Mouse (Mus musculus) MEL (cell line): ENCODE data around the gene Nup35. TPM values are rescaled to one million over a fixed set of nuclear protein-coding genes. Genes with fewer than 3 reads are reported as not detected.

Experiments used
- DNase-seq: peaks from one replicate; pipeline ENCODE4 v3.0.0; 2011; ENCODE audit warnings: low read depth, low spot score
- H3K27ac ChIP-seq: 2 replicates; pipeline ENCODE4 v1.5.1; 2012; ENCODE audit warnings: low read depth, mild to moderate bottlenecking, control low read depth, low read length, moderate library complexity; ENCODE audit not compliant: control insufficient read depth
- H3K27me3 ChIP-seq, 2 experiments: fragments of 150-350 bp in 1 of 2; sonication (generic) in 1 of 2; 2 replicates each; pipeline ENCODE4 v1.6.1; 2012; ENCODE audit warnings: low read length in 2 of 2, mild to moderate bottlenecking in 2 of 2, improper control_type of control experiment in 1 of 2, moderate library complexity in 1 of 2; ENCODE audit not compliant: insufficient read depth in 2 of 2, control insufficient read depth in 1 of 2
- H3K36me3 ChIP-seq, 2 experiments: 2 replicates each; pipeline ENCODE4 v1.6.1; 2012 to 2014; ENCODE audit warnings: low read length in 2 of 2, improper control_type of control experiment in 1 of 2, inconsistent platforms in 1 of 2, mild to moderate bottlenecking in 1 of 2; ENCODE audit not compliant: insufficient read depth in 2 of 2, control insufficient read depth in 1 of 2
- H3K4me1 ChIP-seq, 2 experiments: fragments of 150-350 bp in 1 of 2; sonication (generic) in 1 of 2; 2 replicates each; pipeline ENCODE4 v1.6.1; 2012; ENCODE audit warnings: low read length in 2 of 2, improper control_type of control experiment in 1 of 2, mild to moderate bottlenecking in 1 of 2; ENCODE audit not compliant: insufficient read depth in 2 of 2, control insufficient read depth in 1 of 2
- H3K4me3 ChIP-seq, 2 experiments: fragments of 150-350 bp in 1 of 2; sonication (generic) in 1 of 2; 2 replicates each; pipeline ENCODE4 v1.5.1; 2012; ENCODE audit warnings: low read depth in 2 of 2, low read length in 2 of 2, mild to moderate bottlenecking in 2 of 2, moderate library complexity in 2 of 2, control low read depth in 1 of 2, improper control_type of control experiment in 1 of 2; ENCODE audit not compliant: control insufficient read depth in 1 of 2, insufficient read depth in 1 of 2
- H3K79me2 ChIP-seq: 2 replicates; pipeline ENCODE4 v1.6.1; 2012; ENCODE audit warnings: mild to moderate bottlenecking, low read length, moderate library complexity; ENCODE audit not compliant: control insufficient read depth, poor library complexity, insufficient read depth
- H3K9ac ChIP-seq: 2 replicates; pipeline ENCODE4 v1.6.1; 2012; ENCODE audit warnings: low read depth, mild to moderate bottlenecking, control low read depth, low read length, moderate library complexity; ENCODE audit not compliant: control insufficient read depth, poor library complexity, severe bottlenecking
- H3K9me3 ChIP-seq: fragments of 150-350 bp; sonication (generic); replicated peaks from 2 replicates; pipeline ENCODE4 v1.6.1; 2012; ENCODE audit warnings: mild to moderate bottlenecking, low read length, improper control_type of control experiment, moderate library complexity; ENCODE audit not compliant: insufficient read depth
- E2F4 ChIP-seq: IDR thresholded peaks from 2 replicates; pipeline ENCODE4 v1.6.1; 2011; ENCODE audit warnings: low read depth, low read length, improper control_type of control experiment, borderline replicate concordance
- ELF1 ChIP-seq: IDR thresholded peaks from 2 replicates; pipeline ENCODE4 v1.6.1; 2014; ENCODE audit warnings: low read depth, mild to moderate bottlenecking, inconsistent platforms, low read length, improper control_type of control experiment, moderate library complexity
- EP300 ChIP-seq, 2 experiments: IDR thresholded peaks; 2 replicates each; pipeline ENCODE4 v1.6.1; 2011; ENCODE audit warnings: improper control_type of control experiment in 2 of 2, low read length in 2 of 2, low read depth in 1 of 2, mild to moderate bottlenecking in 1 of 2
- HCFC1 ChIP-seq: IDR thresholded peaks from 2 replicates; pipeline ENCODE4 v1.6.1; 2012; ENCODE audit warnings: low read depth, mild to moderate bottlenecking, inconsistent platforms, low read length, improper control_type of control experiment, moderate library complexity
- JUND ChIP-seq: IDR thresholded peaks from 2 replicates; pipeline ENCODE4 v1.6.1; 2011; ENCODE audit warnings: low read depth, mild to moderate bottlenecking, improper control_type of control experiment, low read length
- KAT2A ChIP-seq: conservative IDR thresholded peaks from 2 replicates; pipeline ENCODE4 v1.6.1; 2012; ENCODE audit warnings: low read depth, low read length, improper control_type of control experiment, inconsistent platforms
- MAFK ChIP-seq: IDR thresholded peaks from 2 replicates; pipeline ENCODE4 v1.6.1; 2011; ENCODE audit warnings: low read depth, mild to moderate bottlenecking, low read length, improper control_type of control experiment, borderline replicate concordance
- MEF2A ChIP-seq: IDR thresholded peaks from 2 replicates; pipeline ENCODE4 v1.6.1; 2014; ENCODE audit warnings: low read depth, mild to moderate bottlenecking, inconsistent platforms, low read length, improper control_type of control experiment; ENCODE audit not compliant: poor library complexity, insufficient replicate concordance, severe bottlenecking; ENCODE audit errors: extremely low read depth
- MYB ChIP-seq: IDR thresholded peaks from 2 replicates; pipeline ENCODE4 v1.6.1; 2011; ENCODE audit warnings: mild to moderate bottlenecking, low read depth, low read length, improper control_type of control experiment
- NRF1 ChIP-seq: IDR thresholded peaks from 2 replicates; pipeline ENCODE4 v1.6.1; 2014; ENCODE audit warnings: low read depth, mild to moderate bottlenecking, inconsistent platforms, low read length, improper control_type of control experiment, moderate library complexity; ENCODE audit not compliant: poor library complexity, insufficient read depth, severe bottlenecking
- POLR2A ChIP-seq, 2 experiments: IDR thresholded peaks; 2 replicates each; pipeline ENCODE4 v1.6.1; 2011 to 2012; ENCODE audit warnings: low read length in 2 of 2, mild to moderate bottlenecking in 2 of 2, control low read depth in 1 of 2, improper control_type of control experiment in 1 of 2, low read depth in 1 of 2, moderate library complexity in 1 of 2; ENCODE audit not compliant: control insufficient read depth in 1 of 2, insufficient read depth in 1 of 2, poor library complexity in 1 of 2
- POLR2AphosphoS2 ChIP-seq: IDR thresholded peaks from 2 replicates; pipeline ENCODE4 v1.6.1; 2011; ENCODE audit warnings: low read length, improper control_type of control experiment
- RCOR1 ChIP-seq: IDR thresholded peaks from 2 replicates; pipeline ENCODE4 v1.6.1; 2012; ENCODE audit warnings: low read depth, mild to moderate bottlenecking, inconsistent platforms, low read length, improper control_type of control experiment
- UBTF ChIP-seq: IDR thresholded peaks from 2 replicates; pipeline ENCODE4 v1.6.1; 2012; ENCODE audit warnings: low read depth, mild to moderate bottlenecking, inconsistent platforms, low read length, improper control_type of control experiment, moderate library complexity, borderline replicate concordance; ENCODE audit not compliant: insufficient read depth
- polyA plus RNA-seq, 2 experiments: library from polyadenylated mRNA; stranded (reverse) in 1 of 2; unstranded in 1 of 2; fragments of >175 nt in 1 of 2; fragments of >200 nt in 1 of 2; gene quantifications; 2 replicates each; pipeline versions ENCODE4 v1.2.1 to v1.2.4; 2012; ENCODE audit warnings: low replicate concordance in 2 of 2, low read depth in 1 of 2; ENCODE audit not compliant: insufficient read length in 2 of 2, insufficient read depth in 1 of 2, missing spikeins in 1 of 2
- total RNA-seq: library from RNA; depleted of rRNA; stranded (reverse); fragments of 300-350 nt; gene quantifications from 2 replicates; pipeline ENCODE4 v1.2.3, GENCODE M21; 2012

Gene Nup35
- total and polyA plus RNA-seq, 3 experiments = 36.1 to 51.5 TPM; not detected in 1

- Histone ChIP-seq H3K27me3 (no peaks in the 10 kb centered on the region), H3K9me3 (no peaks in the 10 kb centered on the region), H3K36me3 (no peaks in the 10 kb centered on the region), H3K9ac (no peak overlapping the region), H3K79me2 (no peaks in the 10 kb centered on the region), H3K4me3 (no peak overlapping the region), H3K27ac (no peak overlapping the region)
- DNase-seq = no peak
- TF ChIP-seq POLR2AphosphoS2 (no peak), MYB (no peak), MEF2A (no peak), MAFK (no peak)
- TF ChIP-seq, all 39 proteins: peak for 0
- H3K4me1 ChIP-seq = no peaks in the 10 kb centered on the region
These were observed 13.1 kb upstream of the Nup35 start for GRCm38 (mm10) chr2:80603771-80604426.

- Histone ChIP-seq H3K4me1 (peaks cover 0 to 2% of the 10 kb centered on the region in 2 experiments; a peak in 2 of 4 replicates), H3K27ac (no peak overlapping the region)
- TF ChIP-seq E2F4 (no peak), MYB (no peak), ELF1 (no peak), NRF1 (no peak)
- TF ChIP-seq, all 39 proteins: peak for 0
- no peak for DNase-seq
- Histone ChIP-seq H3K79me2 (peaks cover 3% of the 10 kb centered on the region; the same call in 1 of the 2 replicates), H3K27me3 (no peaks in the 10 kb centered on the region; a peak in 1 of 4 replicates), H3K4me3 (no peak overlapping the region), H3K36me3 (peaks cover 0 to 8% of the 10 kb centered on the region in 2 experiments; a peak in 2 of 4 replicates), H3K9me3 (no peaks in the 10 kb centered on the region), H3K9ac (no peak overlapping the region)
These were observed 4.8 kb upstream of the Nup35 start for GRCm38 (mm10) chr2:80612286-80612685.

GRCm38 (mm10) chr2:80612796-80613195 is 4.2 kb upstream of the Nup35 start:
- Histone ChIP-seq H3K4me1 (peaks cover 0 to 2% of the 10 kb centered on the region in 2 experiments; a peak in 2 of 4 replicates), H3K9ac (no peak overlapping the region), H3K27me3 (no peaks in the 10 kb centered on the region; a peak in 1 of 4 replicates), H3K79me2 (peaks cover 4% of the 10 kb centered on the region; the same call in 1 of the 2 replicates), H3K4me3 (no peak overlapping the region), H3K9me3 (no peaks in the 10 kb centered on the region), H3K27ac (no peak overlapping the region), H3K36me3 (peaks cover 0 to 8% of the 10 kb centered on the region in 2 experiments; a peak in 2 of 4 replicates)
- TF ChIP-seq EP300 (IDR thresholded peaks at IDR 0.05; ENCODE audit: low read depth in 1 of 2, low read length in 2 of 2) (no peak), ELF1 (no peak), POLR2A (IDR thresholded peaks at IDR 0.05; ENCODE audit: control insufficient read depth in 1 of 2, insufficient read depth in 1 of 2, low read depth in 1 of 2, low read length in 2 of 2, poor library complexity in 1 of 2) (no peak), UBTF (no peak), HCFC1 (no peak), KAT2A (no peak), JUND (no peak), MYB (no peak), RCOR1 (no peak)
- DNase-seq = no peak
